Mouse (Mus musculus) adrenal gland, postnatal 14 days (tissue): ENCODE data around the gene Fcnb. TPM values are rescaled to one million over a fixed set of nuclear protein-coding genes. Genes with fewer than 3 reads are reported as not detected.

Source experiments
- DNase-seq: peaks from one replicate; pipeline ENCODE4 v3.0.0; 2021; ENCODE audit warnings: mixed read lengths
- long read RNA-seq, 2 experiments: library from polyadenylated mRNA; stranded (forward); transcript quantifications; one replicate each; pipeline ENCODE4 v2.0.0; 2021
- total RNA-seq: library from RNA; stranded (reverse); gene quantifications from 2 replicates; pipeline ENCODE4 v1.2.3, GENCODE M21; 2021

Gene Fcnb
- total RNA-seq, result 0.33 TPM in 1 of 2 replicates, not detected in the other
- long read RNA-seq, experiment 1, result 0 reads
- long read RNA-seq, experiment 2, result 0 reads

DNA sequence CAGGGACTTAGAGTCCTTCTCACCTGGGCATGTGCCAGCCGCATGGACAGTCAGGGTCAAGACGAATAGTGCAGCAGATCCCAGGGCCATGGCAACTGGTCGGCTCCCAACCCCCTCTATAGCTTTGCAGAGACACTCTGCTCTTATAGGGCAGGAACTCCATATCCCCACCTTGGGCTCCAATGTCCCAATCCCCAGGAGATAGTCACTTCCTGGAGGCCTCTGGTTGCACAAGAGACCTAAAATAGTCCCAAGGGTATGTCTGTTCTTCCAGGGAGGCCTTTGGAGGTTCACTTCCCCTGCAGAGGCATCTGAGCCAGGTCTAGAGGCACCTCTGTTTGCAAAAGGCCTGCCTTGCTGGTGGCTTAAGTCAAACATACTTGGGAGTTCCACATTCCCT is at the start of gene Fcnb:
Gene Fcnb, minus strand, starts transcription at position 118 of the 400 bp plus-strand sequence.
- DNase-seq, result no peak

DNA sequence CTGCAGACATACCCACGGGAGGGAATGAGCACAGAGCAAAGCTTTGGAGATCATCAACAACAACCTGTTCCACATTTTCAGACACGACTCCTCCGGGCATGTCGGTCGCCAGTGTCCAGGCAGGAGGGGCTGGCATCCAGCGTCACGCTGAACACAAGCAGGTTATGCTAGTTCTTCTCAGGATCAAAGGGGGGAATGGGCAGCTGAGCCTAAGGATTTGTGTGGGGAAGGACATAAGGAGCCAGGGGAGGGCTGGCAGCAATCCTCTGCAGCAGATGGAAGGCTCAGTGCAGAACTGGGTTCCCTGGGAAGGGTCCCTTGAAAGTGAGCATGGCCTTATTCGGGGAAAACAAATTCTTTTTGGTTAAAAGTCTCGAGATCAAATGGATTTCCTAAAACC is 49.1 kb upstream of the Fcnb start:
- DNase-seq, result no peak

DNA sequence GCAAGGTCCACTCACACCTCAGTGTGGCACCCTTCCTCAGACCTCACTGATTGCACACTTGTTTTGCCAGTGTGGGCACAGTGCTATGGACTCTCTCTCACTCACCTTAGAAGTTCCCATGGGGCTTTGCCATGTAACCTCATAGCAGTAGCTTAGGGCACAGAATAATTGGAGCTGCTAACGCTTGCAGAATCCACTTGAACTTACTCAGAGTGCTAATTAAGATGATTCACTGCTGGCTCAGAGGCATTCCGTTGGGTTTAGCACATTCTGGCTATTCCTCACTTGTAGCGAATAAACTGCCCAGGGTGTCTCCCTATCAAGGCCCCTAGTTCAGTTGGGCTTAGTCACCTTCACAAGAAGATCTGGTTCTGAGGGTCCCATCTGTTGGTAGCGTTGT is 47.4 kb upstream of the Fcnb start:
- DNase-seq, result no peak

GRCm38 (mm10) chr2:28126763-28127438 is 42.2 kb upstream of the Fcnb start:
- DNase-seq, result no peak

DNA sequence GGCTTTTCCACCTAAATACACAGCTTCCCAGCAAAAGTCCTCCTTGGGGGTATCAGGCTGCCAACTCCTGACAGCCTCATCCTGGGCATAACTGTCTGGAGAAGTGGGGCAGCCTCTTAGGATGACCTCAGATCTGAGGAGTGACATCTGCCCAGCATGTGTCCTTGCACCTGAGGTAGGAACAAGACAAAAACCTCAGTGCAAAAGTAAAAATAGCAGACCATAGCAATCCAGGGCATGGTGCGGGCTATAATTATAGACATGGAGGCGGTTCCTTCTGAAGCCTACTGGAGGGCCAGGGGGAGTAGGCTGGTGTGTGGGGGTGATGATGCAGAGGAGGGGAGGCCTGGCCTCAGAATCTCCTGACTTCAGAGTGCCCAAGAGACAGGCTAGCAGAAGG is 39.2 kb upstream of the Fcnb start:
- DNase-seq, result no peak

- no peak for DNase-seq
Observed at GRCm38 (mm10) chr2:28121309-28121708, 36.6 kb upstream of the Fcnb start.

GRCm38 (mm10) chr2:28120342-28120741 is 35.7 kb upstream of the Fcnb start:
- no peak for DNase-seq

DNA sequence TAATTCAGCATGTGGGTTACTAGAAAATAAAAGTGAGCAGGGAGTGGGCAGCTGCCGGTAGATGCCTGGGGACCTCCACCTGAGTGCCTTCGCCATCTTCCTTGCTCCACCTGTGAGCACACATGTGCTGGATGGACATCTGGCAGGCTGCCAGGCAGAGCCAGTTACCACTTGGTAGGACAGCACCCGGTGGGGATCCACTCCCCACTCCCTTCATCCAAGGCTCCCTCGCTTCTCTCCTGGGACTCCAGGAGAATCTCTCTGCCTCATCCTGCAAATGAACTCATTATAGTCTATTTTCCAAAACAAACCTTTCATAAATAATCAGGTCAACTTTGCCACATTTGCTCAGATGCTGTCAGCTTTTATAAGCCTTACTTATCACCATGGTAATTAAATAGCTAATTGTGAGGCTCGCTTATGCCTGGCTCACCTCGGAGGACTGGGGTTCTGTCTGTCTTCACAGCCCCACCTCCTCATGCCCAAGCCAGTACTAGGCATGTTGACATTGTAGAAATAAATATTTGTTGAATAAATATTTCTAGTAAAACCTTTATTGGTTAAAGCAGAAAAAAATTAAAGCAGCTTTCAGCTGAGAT is 33.9 kb upstream of the Fcnb start:
- no peak for DNase-seq

DNA sequence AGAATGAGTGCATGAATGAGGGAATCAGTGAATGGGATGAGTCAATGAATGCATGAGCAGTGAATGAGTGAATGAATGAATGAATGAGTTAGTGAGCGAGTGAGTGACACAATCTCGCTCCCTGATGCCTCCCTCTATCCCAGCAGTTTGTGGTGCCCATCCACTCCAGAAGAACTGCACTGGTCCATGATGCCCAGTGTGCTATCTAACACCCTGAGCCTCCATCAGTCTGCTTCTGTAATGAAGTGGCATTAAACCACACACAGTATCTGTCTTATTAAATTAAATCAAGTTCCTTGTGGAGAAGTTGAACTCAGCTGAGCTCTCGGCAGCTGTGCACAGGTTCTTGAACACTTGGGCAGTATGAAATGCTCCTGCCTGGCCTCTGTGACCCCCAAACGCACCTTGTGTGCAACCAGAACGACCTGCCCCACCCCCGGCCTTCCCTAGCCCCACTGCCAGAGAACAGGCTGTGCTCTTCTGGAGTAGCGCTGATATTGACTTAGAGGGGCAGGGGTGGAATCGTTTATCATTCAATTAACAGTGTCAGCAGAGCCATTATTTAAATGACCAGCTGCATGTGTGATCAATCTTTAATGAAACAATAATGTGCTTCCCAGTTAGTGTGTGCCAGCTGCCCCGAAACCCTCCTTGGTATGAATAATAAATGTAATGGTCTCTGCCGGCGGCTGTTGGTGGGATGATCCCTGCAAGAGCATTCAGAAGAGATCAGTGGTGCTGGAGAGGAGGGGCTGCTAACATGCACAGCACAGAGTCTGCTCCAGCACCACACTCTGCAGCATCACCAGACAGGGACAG is 33.0 kb upstream of the Fcnb start:
- no peak for DNase-seq

DNA sequence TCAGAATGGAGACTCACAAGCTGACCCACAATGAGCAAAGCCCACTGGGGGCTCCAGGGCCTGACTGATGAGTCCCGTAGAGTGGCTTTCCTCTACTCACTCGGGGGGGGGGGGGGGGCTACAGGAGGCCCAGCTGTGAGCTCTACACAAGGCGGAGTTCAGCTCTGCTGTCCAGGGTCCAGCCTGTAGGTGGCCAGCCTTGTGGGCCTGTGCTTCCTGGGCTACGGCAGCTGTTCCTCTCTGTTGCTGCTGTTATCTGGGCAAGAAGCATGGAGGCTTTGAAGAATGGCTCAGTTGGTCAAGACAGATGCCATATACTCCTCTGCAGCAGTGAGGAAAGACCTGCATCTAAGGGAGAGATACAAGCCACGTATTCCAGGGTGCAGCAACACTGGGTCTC is 24.1 kb upstream of the Fcnb start:
- no peak for DNase-seq

- no peak for DNase-seq
Observed at GRCm38 (mm10) chr2:28106002-28106401, 21.3 kb upstream of the Fcnb start.

- no peak for DNase-seq
Observed at GRCm38 (mm10) chr2:28103653-28104052, 19.0 kb upstream of the Fcnb start.

DNA sequence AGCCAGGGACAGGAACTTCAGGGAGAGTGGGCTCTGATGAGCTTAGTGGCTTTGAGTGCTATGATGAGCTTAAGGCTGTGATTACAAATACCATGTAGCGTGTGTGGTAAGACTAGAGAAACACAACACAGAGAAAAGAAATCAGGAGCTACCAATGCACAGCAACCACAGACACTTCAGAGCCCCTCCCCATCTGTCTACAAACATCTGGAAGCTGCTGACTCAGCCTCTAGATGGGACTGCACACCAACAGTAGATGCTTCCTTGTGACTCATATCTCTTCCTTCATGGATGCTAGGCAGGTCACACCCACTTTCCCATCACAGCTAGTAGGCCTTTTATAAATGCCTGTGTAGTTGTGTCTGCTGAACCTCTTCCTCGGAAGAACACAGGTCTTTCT is 17.2 kb upstream of the Fcnb start:
- no peak for DNase-seq

DNA sequence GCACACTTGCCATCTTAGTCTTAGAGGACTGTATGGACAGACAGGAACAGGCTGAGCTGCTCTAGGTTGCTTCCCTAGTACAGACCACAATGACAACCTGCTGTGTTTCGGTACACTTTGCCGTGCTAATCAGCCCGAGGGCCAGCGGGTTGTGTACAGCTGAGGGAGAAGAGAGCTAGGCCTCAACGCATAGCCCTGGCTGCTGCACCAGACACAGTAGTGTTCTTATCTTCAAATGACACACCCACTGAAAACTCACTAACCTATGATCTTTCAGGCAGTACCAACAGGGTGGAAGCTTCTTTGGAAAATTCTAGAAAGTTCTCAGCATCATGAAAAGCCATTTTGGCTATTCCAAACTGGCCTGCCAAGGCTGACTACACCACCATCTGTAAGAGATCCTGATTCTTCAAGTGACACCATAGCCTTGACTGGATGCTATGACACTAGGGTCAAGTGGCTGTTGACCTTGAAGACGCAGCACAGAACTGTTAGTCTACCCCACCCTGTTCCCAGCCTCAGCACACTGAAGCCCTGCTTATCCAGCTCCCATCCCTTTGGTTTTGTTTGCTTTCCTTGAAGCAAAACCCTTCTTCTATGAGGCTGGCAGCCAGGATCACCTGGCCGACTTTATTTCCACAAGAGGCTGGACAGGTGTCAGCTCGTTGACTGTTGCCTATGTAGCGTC is 16.3 kb upstream of the Fcnb start:
- no peak for DNase-seq

DNA sequence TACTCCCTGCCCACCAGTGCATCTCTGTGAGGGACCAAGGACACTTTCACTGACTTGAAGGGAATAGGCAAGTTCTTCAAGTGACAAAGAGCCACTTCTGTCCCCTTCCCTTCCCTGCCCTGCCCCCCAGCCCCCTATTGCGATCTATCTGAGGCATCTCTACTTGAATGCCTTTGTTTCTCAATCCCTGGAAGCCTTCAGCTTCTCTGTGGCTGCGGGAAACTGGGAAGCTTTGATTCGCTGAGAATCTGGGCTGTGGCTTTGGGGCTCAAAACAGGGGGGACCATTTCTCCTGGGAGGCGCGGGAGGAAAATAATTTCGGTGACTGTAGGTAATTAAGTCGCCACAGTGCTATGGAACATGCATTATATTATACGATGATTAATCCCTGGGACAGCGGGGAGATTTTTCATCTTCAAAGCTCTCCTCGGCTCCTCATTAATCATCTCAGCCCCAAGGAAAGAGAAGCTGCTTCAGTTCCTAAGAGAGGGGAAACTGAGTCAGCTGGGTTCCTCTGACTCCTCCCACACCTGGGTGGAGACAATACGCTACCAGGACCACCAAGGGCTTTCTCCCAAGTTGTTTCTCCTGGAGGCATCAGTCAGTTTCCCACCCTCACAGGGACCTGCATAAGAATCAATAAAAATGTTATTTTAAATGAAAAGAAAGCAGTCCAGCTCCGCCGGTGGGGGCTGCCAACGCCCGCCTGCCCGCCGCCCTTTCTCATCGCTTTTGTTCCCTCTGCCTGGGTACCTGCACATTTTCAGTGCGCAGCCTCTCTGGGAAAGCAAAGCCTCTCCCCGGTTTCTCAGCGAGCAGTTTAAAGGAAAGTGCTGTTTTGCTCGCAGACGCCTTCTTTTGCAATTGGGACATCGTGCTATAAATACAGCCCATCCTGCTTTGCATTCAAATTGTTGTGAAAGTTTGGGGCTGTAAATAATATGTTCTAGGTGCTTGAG is 14.1 kb upstream of the Fcnb start:
- DNase-seq, result no peak

GRCm38 (mm10) chr2:28096751-28097309 is 12.1 kb upstream of the Fcnb start:
- no peak for DNase-seq

DNA sequence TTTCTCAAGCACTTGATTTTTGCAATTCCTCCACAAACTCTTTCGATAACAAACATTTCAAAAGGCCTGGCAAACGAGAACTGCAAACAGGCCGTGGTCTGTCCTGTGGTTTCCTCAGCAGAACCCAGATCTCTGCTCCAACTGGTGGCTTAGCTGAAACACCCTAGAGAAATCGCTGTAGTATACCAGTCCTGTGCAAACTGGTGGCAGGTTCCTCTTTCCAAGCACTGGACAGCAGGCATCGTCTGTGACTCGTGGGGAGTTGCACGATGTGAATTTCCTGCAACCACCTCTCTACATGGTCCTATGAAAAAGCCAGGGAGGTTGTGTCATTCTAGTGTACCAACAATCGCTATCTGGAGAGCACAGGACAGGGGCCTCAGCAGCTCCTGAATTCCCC is 7.4 kb upstream of the Fcnb start:
- no peak for DNase-seq

GRCm38 (mm10) chr2:28091042-28091441 is 6.4 kb upstream of the Fcnb start:
- no peak for DNase-seq

- no peak for DNase-seq
Observed at GRCm38 (mm10) chr2:28090299-28091008, 5.8 kb upstream of the Fcnb start.

GRCm38 (mm10) chr2:28089095-28089494 is 4.4 kb upstream of the Fcnb start:
- no peak for DNase-seq

- peak; percentile 10 for DNase-seq
Observed at GRCm38 (mm10) chr2:28086112-28086511, 1.4 kb upstream of the Fcnb start.
